Mouse (Mus musculus): Measurements from ENCODE around the gene Runx1.

DNA sequence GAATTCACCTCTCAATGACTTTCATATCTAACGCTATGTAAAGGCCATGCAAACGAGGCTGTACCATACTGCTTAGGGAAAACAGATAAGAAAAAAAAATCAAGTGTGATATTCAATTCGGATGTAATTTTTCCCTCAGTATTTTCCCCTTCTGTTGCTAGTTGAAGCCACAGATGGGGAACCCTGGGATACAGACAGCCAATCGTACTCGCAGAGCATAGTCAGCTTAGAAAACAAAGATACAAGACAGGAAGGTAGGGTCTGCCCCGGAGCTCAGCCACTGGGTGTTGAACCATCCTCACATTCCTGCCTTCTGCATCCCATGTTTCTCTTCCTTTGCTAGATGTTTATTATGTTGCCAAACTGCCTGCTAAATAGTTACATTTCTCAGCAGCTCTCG, 9.9 kb downstream of the Runx1 start:
- no peak for TF ChIP-seq CTCF (IDR thresholded peaks at IDR 0.05; ENCODE audit: insufficient read depth, low read length)
- TF ChIP-seq POLR2A (IDR thresholded peaks at IDR 0.05; ENCODE audit: borderline replicate concordance, extremely low read depth, low read depth, low read length), result no peak

All from lung, adult 2 months (tissue).